Mouse (Mus musculus) left cerebral cortex, postnatal 25 days (tissue): ENCODE measurements around the gene Zfp119b. TPM values are rescaled to one million over a fixed set of nuclear protein-coding genes. Genes with fewer than 3 reads are reported as not detected.

ENCODE experiments used
- DNase-seq, 2 experiments: peaks; one replicate each; pipeline ENCODE4 v3.0.0; 2022; ENCODE audit warnings: low spot score in 2 of 2, mixed read lengths in 1 of 2
- intact Hi-C: fragments of 180-260 bp; cut with DNase I; formaldehyde crosslinking; loops from one replicate; pipeline ENCODE4 v1.15.1; 2025
- total RNA-seq, 2 experiments: library from RNA; stranded (reverse); gene quantifications; 2 replicates each; pipeline ENCODE4 v1.2.3; 2021

Zfp119b gene
- total RNA-seq, 2 experiments from 2014 or later, result 3.5 to 4.0 TPM

GRCm38 (mm10) chr17:55931553-55932502 lies 17.5 kb downstream of the Zfp119b start:
- intact Hi-C loops, result loop anchor here (5.0 kb wide), 1 partner anchor 35 kb away; no protein-coding TSS in a partner anchor
- peak; percentile 53 to 72 for DNase-seq

- intact Hi-C loops, result no loop called here
These were observed 42.6 kb downstream of the Zfp119b start for GRCm38 (mm10) chr17:55906669-55907068.

GRCm38 (mm10) chr17:55904131-55904530 lies 45.2 kb downstream of the Zfp119b start:
- intact Hi-C loops, result no loop called here
- DNase-seq, result no peak

More at GRCm38 (mm10) chr17:55906669-55907068, 42.6 kb downstream of the Zfp119b start:
- no peak for DNase-seq

GRCm38 (mm10) chr17:55903687-55904086 lies 45.6 kb downstream of the Zfp119b start:
- intact Hi-C loops, result no loop called here

GRCm38 (mm10) chr17:55903087-55903486 lies 46.2 kb downstream of the Zfp119b start:
- no peak for DNase-seq
- intact Hi-C loops, result no loop called here

More at GRCm38 (mm10) chr17:55903687-55904086, 45.6 kb downstream of the Zfp119b start:
- DNase-seq, result no peak

- intact Hi-C loops, result loop anchor here (5.0 kb wide), 1 partner anchor 55 kb away; the partner anchor contains the start of gene Zfp119b
- peak; percentile 46 to 50 for DNase-seq
These were observed 56.8 kb downstream of the Zfp119b start for GRCm38 (mm10) chr17:55892406-55892955.

Other genes starting within 250 kb of the Zfp119b start
- 1 to 10 TPM; 5.3 to 6.1 TPM for gene Pot1b, start 236.9 kb downstream of the Zfp119b start, total RNA-seq
- gene Adgre4, start 199.5 kb downstream of the Zfp119b start, total RNA-seq, result not detected
- 1 to 10 TPM; 7.1 TPM for gene Zfp119a, start 70.6 kb downstream of the Zfp119b start, total RNA-seq
- 1 to 10 TPM; 7.6 to 7.7 TPM for gene Zfp959, start 57.4 kb downstream of the Zfp119b start, total RNA-seq
- gene Ebi3, start 3.1 kb upstream of the Zfp119b start, total RNA-seq, result 1 to 10 TPM; 2.1 to 2.5 TPM
- 10 to 100 TPM; 15.0 to 15.3 TPM for gene Yju2, start 9.6 kb upstream of the Zfp119b start, total RNA-seq
- 10 to 100 TPM; 30.9 to 34.4 TPM for gene Shd, start 21.0 kb upstream of the Zfp119b start, total RNA-seq
- gene Fsd1, start 37.0 kb upstream of the Zfp119b start, total RNA-seq, result 10 to 100 TPM; 70.5 to 78.8 TPM
- gene Stap2, start 56.1 kb upstream of the Zfp119b start, total RNA-seq, result 1 to 10 TPM; 1.9 to 3.0 TPM
- 100 to 1,000 TPM in 1 of 2 experiments, 10 to 100 TPM in 1; 97.4 to 104 TPM for gene Mpnd, start 56.2 kb upstream of the Zfp119b start, total RNA-seq
- 10 to 100 TPM; 44.5 to 47.8 TPM for gene Sh3gl1, start 87.1 kb upstream of the Zfp119b start, total RNA-seq
- 1 to 10 TPM; 1.7 to 1.9 TPM for gene Chaf1a, start 90.9 kb upstream of the Zfp119b start, total RNA-seq
- 10 to 100 TPM; 77.0 to 77.7 TPM for gene Ubxn6, start 125.5 kb upstream of the Zfp119b start, total RNA-seq
- 100 to 1,000 TPM in 1 of 2 experiments, 10 to 100 TPM in 1; 90.8 to 109 TPM for gene Hdgfl2, start 130.1 kb upstream of the Zfp119b start, total RNA-seq
- 1 to 10 TPM; 1.4 to 1.6 TPM for gene Plin4, start 160.3 kb upstream of the Zfp119b start, total RNA-seq
- gene Plin5, start 168.1 kb upstream of the Zfp119b start, total RNA-seq, result under 1 TPM; 0.64 to 0.87 TPM
- gene Lrg1, start 172.5 kb upstream of the Zfp119b start, total RNA-seq, result 1 to 10 TPM; 3.1 to 3.5 TPM
- gene Sema6b, start 190.8 kb upstream of the Zfp119b start, total RNA-seq, result 100 to 1,000 TPM; 131 TPM
- gene Tnfaip8l1, start 213.0 kb upstream of the Zfp119b start, total RNA-seq, result 1 to 10 TPM; 7.8 to 8.9 TPM
- gene Mydgf, start 234.4 kb upstream of the Zfp119b start, total RNA-seq, result 10 to 100 TPM; 40.5 to 42.1 TPM